Mouse (Mus musculus): ENCODE results near the gene Itk. TPM values are rescaled to one million over a fixed set of nuclear protein-coding genes. Genes with fewer than 3 reads are reported as not detected.
A peak's percentile ranks its signal among the peaks of the same experiment; 100 is the strongest.

Itk gene
- polyA plus RNA-seq, 1 experiment from 2014 or later: not detected

- no peaks in the 10 kb centered on the region; the same call in 1 of the 2 replicates for H3K36me3 ChIP-seq
- no peaks in the 10 kb centered on the region for H3K4me1 ChIP-seq
- H3K4me2 ChIP-seq: no peak overlapping the region
- no peak overlapping the region for H3K4me3 ChIP-seq
- H3K9me3 ChIP-seq (replicated peaks): no peaks in the 10 kb centered on the region
- no peak overlapping the region for H3K9ac ChIP-seq
- no peak overlapping the region for H3K27ac ChIP-seq
- no peaks in the 10 kb centered on the region for H3K27me3 ChIP-seq (replicated peaks)
- no peak for ATAC-seq
- 80% methylated on average over 12 of the region's 12 CpGs for WGBS (ENCODE audit: insufficient replicate concordance)
Observed at GRCm38 (mm10) chr11:46278709-46279108, 110.6 kb downstream of the Itk start.

DNA sequence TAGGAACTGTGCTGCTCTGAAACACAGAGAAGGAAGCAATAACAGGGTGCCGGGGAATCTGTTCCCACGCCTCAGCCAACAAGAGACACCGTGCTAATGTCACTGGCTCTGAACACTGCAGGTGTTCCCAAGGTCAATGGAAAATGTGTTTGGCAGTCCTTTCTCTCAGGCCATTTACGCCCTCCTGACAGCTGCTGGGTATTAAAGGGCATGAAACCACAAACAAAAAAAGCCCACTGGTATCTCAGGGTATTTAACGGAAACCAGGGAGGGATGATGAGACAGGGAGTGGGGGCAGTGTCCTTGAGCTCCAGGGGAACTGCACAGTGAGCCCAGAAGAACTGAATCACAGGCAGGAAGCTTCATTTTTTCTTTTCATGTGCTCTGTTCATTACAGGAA lies 111.2 kb downstream of the Itk start:
- Histone ChIP-seq H3K27me3 (replicated peaks) (no peaks in the 10 kb centered on the region), H3K27ac (no peak overlapping the region), H3K4me3 (no peak overlapping the region), H3K9me3 (replicated peaks) (no peaks in the 10 kb centered on the region), H3K36me3 (no peaks in the 10 kb centered on the region; the same call in 1 of the 2 replicates), H3K9ac (no peak overlapping the region), H3K4me1 (no peaks in the 10 kb centered on the region), H3K4me2 (no peak overlapping the region)
- no peak for ATAC-seq
- 69% methylated on average over 5 of the region's 5 CpGs for WGBS (ENCODE audit: insufficient replicate concordance)

DNA sequence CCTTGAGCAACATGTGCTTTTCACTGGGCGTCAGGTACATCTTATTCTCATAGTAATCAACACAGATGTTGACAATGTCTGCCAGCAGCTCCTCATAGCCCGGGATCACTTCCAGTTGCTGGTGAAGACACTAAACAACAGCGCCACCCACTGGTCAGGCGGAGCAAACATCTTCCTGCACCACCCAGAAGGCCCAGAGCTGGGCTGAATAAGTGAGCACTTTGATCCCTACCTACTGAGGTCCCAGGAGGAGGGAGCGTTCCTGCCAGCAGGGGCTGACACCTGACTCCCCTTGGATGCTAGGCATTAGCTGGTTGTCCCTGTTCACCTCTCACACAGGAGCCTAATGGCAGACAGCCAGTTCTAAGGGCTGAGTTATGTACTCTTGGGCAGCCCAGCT lies 112.5 kb downstream of the Itk start:
- peaks cover 2% of the 10 kb centered on the region; the same call in 1 of the 2 replicates for H3K36me3 ChIP-seq
- no peak for ATAC-seq
- H3K4me2 ChIP-seq: no peak overlapping the region
- H3K4me3 ChIP-seq: no peak overlapping the region
- no peaks in the 10 kb centered on the region for H3K27me3 ChIP-seq (replicated peaks)
- no peaks in the 10 kb centered on the region for H3K9me3 ChIP-seq (replicated peaks)
- no peaks in the 10 kb centered on the region for H3K4me1 ChIP-seq
- 44% methylated on average over 5 of the region's 5 CpGs for WGBS (ENCODE audit: insufficient replicate concordance)
- no peak overlapping the region for H3K27ac ChIP-seq
- H3K9ac ChIP-seq: no peak overlapping the region

DNA sequence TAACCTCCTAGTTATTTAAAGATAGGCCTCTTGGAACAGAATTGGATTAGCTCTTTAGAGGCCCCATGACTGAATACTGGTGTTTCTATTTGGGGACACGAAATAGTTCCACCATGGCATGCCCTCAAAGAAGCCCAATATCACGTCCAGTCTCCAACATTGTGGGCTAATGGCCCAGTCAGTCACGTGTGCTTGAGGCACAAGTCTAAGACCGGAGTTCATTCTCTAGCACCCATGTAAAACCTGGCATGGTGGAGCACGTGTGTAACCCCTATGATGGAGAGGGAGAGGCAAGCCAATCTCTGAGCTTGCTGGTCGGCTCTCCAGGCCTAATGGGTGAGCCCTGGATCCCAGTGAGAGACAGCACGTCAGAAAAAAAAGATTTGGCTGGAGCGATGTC lies 113.1 kb downstream of the Itk start:
- Histone ChIP-seq H3K4me2 (no peak overlapping the region), H3K4me1 (no peaks in the 10 kb centered on the region), H3K36me3 (0 out of 2 replicates have a peak, but pooled peaks cover 2% of the 10 kb centered on the region), H3K27me3 (replicated peaks) (no peaks in the 10 kb centered on the region), H3K4me3 (no peak overlapping the region), H3K9me3 (replicated peaks) (no peaks in the 10 kb centered on the region), H3K27ac (no peak overlapping the region), H3K9ac (no peak overlapping the region)
- WGBS (ENCODE audit: insufficient replicate concordance): 73% methylated on average over 8 of the region's 8 CpGs
- ATAC-seq: no peak

- H3K27ac ChIP-seq: no peak overlapping the region
- no peak overlapping the region for H3K4me2 ChIP-seq
- no peaks in the 10 kb centered on the region for H3K9me3 ChIP-seq (replicated peaks)
- no peak overlapping the region for H3K9ac ChIP-seq
- WGBS (ENCODE audit: insufficient replicate concordance): 3% methylated on average over 4 of the region's 6 CpGs
- H3K36me3 ChIP-seq: 0 out of 2 replicates have a peak, but pooled peaks cover 2% of the 10 kb centered on the region
- no peak overlapping the region for H3K4me3 ChIP-seq
- no peaks in the 10 kb centered on the region for H3K27me3 ChIP-seq (replicated peaks)
- ATAC-seq: peak; percentile 54; the same call in 1 of the 2 replicates
- no peaks in the 10 kb centered on the region for H3K4me1 ChIP-seq
Observed at GRCm38 (mm10) chr11:46275302-46275701, 114.0 kb downstream of the Itk start.

Other genes starting within 250 kb of the Itk start
- 0.13 and 0.26 TPM in 2 replicates for gene Nipal4, start 223.0 kb downstream of the Itk start, polyA plus RNA-seq (2016; fragmentation: Nextera tagmentation; extraction: Ambion mirVana)
- not detected in 2 replicates for gene Fndc9, start 154.0 kb downstream of the Itk start, polyA plus RNA-seq (2016; fragmentation: Nextera tagmentation; extraction: Ambion mirVana)
- gene Cyfip2, start 76.7 kb downstream of the Itk start, polyA plus RNA-seq (2016; fragmentation: Nextera tagmentation; extraction: Ambion mirVana): 4.9 TPM in 2 replicates
- gene Fam71b, start 7.0 kb upstream of the Itk start, polyA plus RNA-seq (2016; fragmentation: Nextera tagmentation; extraction: Ambion mirVana): not detected in 2 replicates
- 66.0 and 71.2 TPM in 2 replicates for gene Med7, start 47.4 kb upstream of the Itk start, polyA plus RNA-seq (2016; fragmentation: Nextera tagmentation; extraction: Ambion mirVana)
- gene Havcr2, start 65.4 kb upstream of the Itk start, polyA plus RNA-seq (2016; fragmentation: Nextera tagmentation; extraction: Ambion mirVana): 0.07 and 0.17 TPM in 2 replicates
- gene Gm12169, start 134.7 kb upstream of the Itk start, polyA plus RNA-seq (2016; fragmentation: Nextera tagmentation; extraction: Ambion mirVana): not detected in 2 replicates
- gene BC053393, start 182.0 kb upstream of the Itk start, polyA plus RNA-seq (2016; fragmentation: Nextera tagmentation; extraction: Ambion mirVana): not detected in 2 replicates
- not detected in 2 replicates for gene Dppa1, start 239.7 kb upstream of the Itk start, polyA plus RNA-seq (2016; fragmentation: Nextera tagmentation; extraction: Ambion mirVana)

Data from liver, embryonic 12.5 days (tissue).